ENCODE assay signal across 8 mouse cellular contexts in the genomic region with DNA sequence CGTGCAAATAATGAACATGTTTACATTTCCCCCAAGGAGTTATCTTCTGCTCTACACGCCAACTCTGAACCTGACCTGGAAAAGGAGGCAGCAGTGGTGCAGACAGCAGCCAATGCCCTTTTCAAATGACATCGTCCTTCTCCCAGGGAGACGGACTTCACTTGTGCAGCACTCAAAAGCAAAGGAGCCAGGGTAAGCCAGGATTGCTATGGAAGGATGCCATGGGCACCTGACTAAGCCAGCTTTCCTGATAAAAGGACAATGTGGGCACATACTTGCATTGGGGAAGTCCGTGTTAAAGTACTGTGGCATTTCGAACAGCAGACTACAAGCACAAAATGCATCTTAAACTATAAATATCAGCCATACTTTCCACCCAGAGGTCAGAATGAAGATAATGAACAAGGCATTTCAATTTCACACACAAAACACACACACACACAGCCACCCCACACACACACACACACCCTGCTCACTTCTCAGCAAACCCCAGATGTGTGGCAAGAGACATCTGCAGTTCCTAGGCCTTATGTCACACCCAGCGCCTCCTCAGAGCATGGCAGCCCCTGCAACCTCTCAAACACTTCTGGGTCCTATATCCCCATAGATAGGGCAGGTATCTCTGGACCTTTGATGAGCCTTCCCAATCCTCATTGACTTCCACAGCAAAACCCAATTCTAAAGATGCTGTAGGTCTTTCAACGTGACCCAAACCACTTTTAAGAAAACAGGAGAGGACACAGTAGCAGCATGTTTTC. TPM values are rescaled to one million over a fixed set of nuclear protein-coding genes. Genes with fewer than 3 reads are reported as not detected.
A peak's percentile ranks its signal among the peaks of the same experiment; 100 is the strongest.
DNase-seq lines count a peak whose midpoint lies in the region; ATAC-seq and TF ChIP-seq lines count a peak whose summit lies in the region.

No protein-coding gene starts in this region.

- H3K9ac ChIP-seq in MEL (ENCODE audit: control insufficient read depth, low read depth, low read length, poor library complexity, severe bottlenecking), result no peak overlapping the region
- H3K9ac ChIP-seq in forebrain, postnatal 0 days, result peak overlapping the region; percentile 98
- 0 out of 2 replicates have a peak overlapping the region, but pooled peaks have one; percentile 1 for H3K9ac ChIP-seq in intestine, postnatal 0 days (ENCODE audit: low read depth, low read length)

- H3ac ChIP-seq in myocyte (ENCODE audit: control insufficient read depth, insufficient read length), result no peak overlapping the region

- H3K4me2 ChIP-seq in forebrain, postnatal 0 days (ENCODE audit: low read depth), result peak overlapping the region; percentile 98
- H3K4me2 ChIP-seq in intestine, postnatal 0 days (replicated peaks; ENCODE audit: low read depth), result peak overlapping the region; percentile 93
- H3K4me2 ChIP-seq in myocyte (ENCODE audit: low read depth), result peak overlapping the region; percentile 35

- peak; percentile 49 for DNase-seq in adrenal gland, adult 2 months
- no peak for DNase-seq in adrenal gland, adult 8-10 months
- peak; percentile 42 for DNase-seq in MEL (ENCODE audit: low read depth, low spot score)
- DNase-seq in forebrain, postnatal 0 days, result no peak
- no peak for DNase-seq in Muller cell, postnatal 12 days (ENCODE audit: inconsistent ontology term)

- no peak for ATAC-seq in forebrain, postnatal 0 days
- no peak for ATAC-seq in intestine, postnatal 0 days
- no peak for ATAC-seq in activated CD4-positive, CD25-positive, alpha-beta regulatory T cell, adult 4 months

- H3K27me3 ChIP-seq in MEL (ENCODE audit: control insufficient read depth in 1 of 2, insufficient read depth in 2 of 2, low read length in 2 of 2) (no peaks in the 10 kb centered on the region), myocyte (ENCODE audit: control insufficient read depth, insufficient read depth, insufficient read length) (no peaks in the 10 kb centered on the region)
- H3K27me3 ChIP-seq in forebrain, postnatal 0 days (ENCODE audit: insufficient read depth, low read length), result no peaks in the 10 kb centered on the region
- no peaks in the 10 kb centered on the region for H3K27me3 ChIP-seq in intestine, postnatal 0 days (replicated peaks; ENCODE audit: control insufficient read depth, insufficient read depth, low read length)

- H3K36me3 ChIP-seq in MEL (ENCODE audit: control insufficient read depth in 1 of 2, insufficient read depth in 2 of 2, low read length in 2 of 2), result peaks cover 0 to 15% of the 10 kb centered on the region in 2 experiments; a peak in 2 of 4 replicates
- H3K36me3 ChIP-seq in forebrain, postnatal 0 days (ENCODE audit: insufficient read depth), result no peaks in the 10 kb centered on the region
- H3K36me3 ChIP-seq in intestine, postnatal 0 days (ENCODE audit: control insufficient read depth, insufficient read depth), result no peaks in the 10 kb centered on the region
- H3K36me3 ChIP-seq in myocyte (ENCODE audit: control insufficient read depth, insufficient read depth), result no peaks in the 10 kb centered on the region

- no peak for TF ChIP-seq POLR2A in MEL (IDR thresholded peaks at IDR 0.05; ENCODE audit: control insufficient read depth in 1 of 2, insufficient read depth in 1 of 2, low read depth in 1 of 2, low read length in 2 of 2, poor library complexity in 1 of 2)
- TF ChIP-seq POLR2A in myocyte (IDR thresholded peaks at IDR 0.05; ENCODE audit: insufficient read length, low read depth), result no peak

- no peak overlapping the region for H3K27ac ChIP-seq in MEL (ENCODE audit: control insufficient read depth, low read depth, low read length)
- H3K27ac ChIP-seq in forebrain, postnatal 0 days (ENCODE audit: low read depth, low read length), result no peak overlapping the region
- H3K27ac ChIP-seq in intestine, postnatal 0 days (ENCODE audit: low read depth, low read length), result no peak overlapping the region

- TF ChIP-seq EP300 in MEL (IDR thresholded peaks at IDR 0.05; ENCODE audit: low read depth in 1 of 2, low read length in 2 of 2), result no peak

- H3K79me2 ChIP-seq in MEL (ENCODE audit: control insufficient read depth, insufficient read depth, low read length, poor library complexity) (peaks cover 72% of the 10 kb centered on the region), myocyte (ENCODE audit: control insufficient read depth, insufficient read depth) (peaks cover 60% of the 10 kb centered on the region)

- TF ChIP-seq RAD21 in MEL (IDR thresholded peaks at IDR 0.05; ENCODE audit: low read depth, low read length), result no peak

- H3K9me3 ChIP-seq in MEL (replicated peaks; ENCODE audit: insufficient read depth, low read length), result no peaks in the 10 kb centered on the region
- H3K9me3 ChIP-seq in forebrain, postnatal 0 days (ENCODE audit: low read length), result no peaks in the 10 kb centered on the region
- no peaks in the 10 kb centered on the region for H3K9me3 ChIP-seq in intestine, postnatal 0 days (ENCODE audit: control insufficient read depth)

- H3K4me3 ChIP-seq in MEL (ENCODE audit: control insufficient read depth in 1 of 2, insufficient read depth in 1 of 2, low read depth in 2 of 2, low read length in 2 of 2) (peak overlapping the region; percentile 50 to 69; a peak in 3 of 4 replicates), myocyte (peak overlapping the region; percentile 19)
- H3K4me3 ChIP-seq in forebrain, postnatal 0 days (ENCODE audit: low read depth, low read length), result peak overlapping the region; percentile 98
- peak overlapping the region; percentile 53 for H3K4me3 ChIP-seq in intestine, postnatal 0 days (ENCODE audit: low read depth, low read length)

- 23% methylated on average over 8 of the region's 8 CpGs for WGBS in forebrain, postnatal 0 days
- WGBS in intestine, postnatal 0 days, result 35% methylated on average over 8 of the region's 8 CpGs

- no peak for TF ChIP-seq CTCF in MEL (IDR thresholded peaks at IDR 0.05 in 2 of 3, conservative IDR thresholded peaks at IDR 0.05 in 1 of 3; ENCODE audit: control insufficient read depth in 1 of 3, insufficient read depth in 1 of 3, low read depth in 2 of 3, low read length in 3 of 3, poor library complexity in 1 of 3, severe bottlenecking in 1 of 3)
- no peak for TF ChIP-seq CTCF in forebrain, postnatal 0 days (IDR thresholded peaks at IDR 0.05; ENCODE audit: low read depth)
- no peak for TF ChIP-seq CTCF in intestine, postnatal 0 days (IDR thresholded peaks at IDR 0.05; ENCODE audit: low read depth)

- peaks cover 0 to 25% of the 10 kb centered on the region in 2 experiments; a peak in 3 of 4 replicates for H3K4me1 ChIP-seq in MEL (ENCODE audit: control insufficient read depth in 1 of 2, insufficient read depth in 2 of 2, low read length in 2 of 2)
- H3K4me1 ChIP-seq in forebrain, postnatal 0 days (ENCODE audit: insufficient read depth), result peaks cover 19% of the 10 kb centered on the region
- peaks cover 10% of the 10 kb centered on the region; the same call in 1 of the 2 replicates for H3K4me1 ChIP-seq in intestine, postnatal 0 days (replicated peaks; ENCODE audit: control insufficient read depth, insufficient read depth, low read length)

TF ChIP-seq in MEL, 35 proteins besides CTCF, POLR2A, EP300 and RAD21:
- no peak for TF ChIP-seq E2F4 (IDR thresholded peaks at IDR 0.05; ENCODE audit: borderline replicate concordance, low read depth, low read length)
- TF ChIP-seq USF1 (IDR thresholded peaks at IDR 0.05; ENCODE audit: low read depth, low read length), result no peak
- no peak for TF ChIP-seq ZC3H11A (IDR thresholded peaks at IDR 0.05; ENCODE audit: low read depth, low read length)
- TF ChIP-seq SIN3A (IDR thresholded peaks at IDR 0.05; ENCODE audit: low read length), result peak; percentile 29
- TF ChIP-seq MAFK (IDR thresholded peaks at IDR 0.05; ENCODE audit: borderline replicate concordance, low read depth, low read length), result no peak
- no peak for TF ChIP-seq POLR2AphosphoS2 (IDR thresholded peaks at IDR 0.05; ENCODE audit: low read length)

TF ChIP-seq in myocyte, 11 proteins besides CTCF, POLR2A, EP300 and RAD21:
- TF ChIP-seq MAX (IDR thresholded peaks at IDR 0.05; ENCODE audit: low read depth), result no peak
- no peak for TF ChIP-seq MYOG (IDR thresholded peaks at IDR 0.05; ENCODE audit: control insufficient read depth in 1 of 3, insufficient read depth in 1 of 3, insufficient read length in 2 of 3, low read depth in 2 of 3)
- TF ChIP-seq REST (IDR thresholded peaks at IDR 0.05; ENCODE audit: insufficient read depth, insufficient read length), result no peak

RNA-seq across cellular contexts. Expression of a gene that starts 2.4 kb away (rescaled TPM):
- 10 to 100 TPM; 19.3 to 22.5 TPM for total RNA-seq in adrenal gland, adult 2 months (2021)
- polyA plus RNA-seq in adrenal gland, adult 2 months (2012; rRNA removed), result 10.3 and 11.5 TPM in 2 replicates
- total RNA-seq in adrenal gland, adult 8-10 months (2022), result 10 to 100 TPM; 16.8 to 22.8 (median 19.6) TPM
- 6.3 and 9.9 TPM in 2 replicates for total RNA-seq in MEL (2012; rRNA removed)
- polyA plus RNA-seq in MEL (2012; ENCODE audit: insufficient read depth in 1 of 2, insufficient read length in 2 of 2, low read depth in 1 of 2, low replicate concordance in 2 of 2, missing spikeins in 1 of 2), result 10 to 100 TPM in 1 of 2 experiments, not detected in 1; 21.8 TPM
- 11.4 and 12.5 TPM in 2 replicates for total RNA-seq in forebrain, postnatal 0 days (2014; rRNA removed)
- 2.1 and 2.4 TPM in 2 replicates for polyA plus RNA-seq in forebrain, postnatal 0 days (2015; fragmentation: Nextera tagmentation; extraction: Ambion mirVana)
- polyA plus RNA-seq in intestine, postnatal 0 days (2015; fragmentation: Nextera tagmentation; extraction: Ambion mirVana), result 2.3 and 3.0 TPM in 2 replicates
- 6.3 TPM for polyA plus RNA-seq in myocyte (2012; fragmentation: generic; extraction: Trizol)
- polyA plus RNA-seq in activated CD4-positive, CD25-positive, alpha-beta regulatory T cell, adult 4 months (2017; shearing (Covaris generic)), result 1 to 10 TPM; 4.5 to 6.5 TPM

RNA-seq across cellular contexts. Expression of a gene that starts 50.7 kb away (rescaled TPM):
- total RNA-seq in adrenal gland, adult 2 months (2021), result 10 to 100 TPM; 38.6 to 47.0 TPM
- polyA plus RNA-seq in adrenal gland, adult 2 months (2012; rRNA removed), result 26.2 and 27.3 TPM in 2 replicates
- 10 to 100 TPM; 41.8 to 54.8 (median 48.5) TPM for total RNA-seq in adrenal gland, adult 8-10 months (2022)
- total RNA-seq in MEL (2012; rRNA removed), result 33.9 and 34.2 TPM in 2 replicates
- polyA plus RNA-seq in MEL (2012; ENCODE audit: insufficient read depth in 1 of 2, insufficient read length in 2 of 2, low read depth in 1 of 2, low replicate concordance in 2 of 2, missing spikeins in 1 of 2) (10 to 100 TPM in 1 of 2 experiments, not detected in 1; 44.4 TPM), myocyte (2012; fragmentation: generic; extraction: Trizol) (48.8 TPM)
- 154 and 162 TPM in 2 replicates for total RNA-seq in forebrain, postnatal 0 days (2014; rRNA removed)
- polyA plus RNA-seq in forebrain, postnatal 0 days (2015; fragmentation: Nextera tagmentation; extraction: Ambion mirVana), result 24.4 and 24.8 TPM in 2 replicates
- 3.2 and 3.7 TPM in 2 replicates for polyA plus RNA-seq in intestine, postnatal 0 days (2015; fragmentation: Nextera tagmentation; extraction: Ambion mirVana)
- 1 to 10 TPM; 3.3 to 4.1 TPM for polyA plus RNA-seq in activated CD4-positive, CD25-positive, alpha-beta regulatory T cell, adult 4 months (2017; shearing (Covaris generic))

Comparison
In these comparisons a context has a peak if more than half of its experiments do, and no peak if none do; other contexts are left out.
1. DNase-seq: peak in adrenal gland, adult 2 months (single experiment) and MEL (single experiment); none in adrenal gland, adult 8-10 months (single experiment), forebrain, postnatal 0 days (single experiment) and Muller cell, postnatal 12 days (single experiment).
2. H3K4me3 ChIP-seq: peak in every context shown above with its lines; median percentile 98 in forebrain, postnatal 0 days; 60 in MEL; 53 in intestine, postnatal 0 days; 19 in myocyte.
3. H3K4me2 ChIP-seq: peak in every context shown above with its lines; median percentile 98 in forebrain, postnatal 0 days; 93 in intestine, postnatal 0 days; 35 in myocyte.